Comparison of ENCODE assay signal across 27 mouse cellular contexts in genomic region chr13:5736472-5736871, GRCm38 (mm10).
"Had no signal": no experiment of that assay in that cellular context is flagged by ENCODE, and none has a peak within 500 bp of the region (broad histone marks: within the 10 kb centered on the region; RNA-seq: fewer than 3 reads in every experiment).

No protein-coding gene starts in this region.

- H3K4me2 ChIP-seq: embryonic facial prominence, embryonic 12.5 days; embryonic facial prominence, embryonic 13.5 days; embryonic facial prominence, embryonic 15.5 days; forebrain, embryonic 12.5 days; forebrain, embryonic 13.5 days; forebrain, embryonic 15.5 days had no signal

- H3K9me3 ChIP-seq: embryonic facial prominence, embryonic 10.5 days; embryonic facial prominence, embryonic 12.5 days; embryonic facial prominence, embryonic 13.5 days; embryonic facial prominence, embryonic 15.5 days; forebrain, embryonic 10.5 days; forebrain, embryonic 12.5 days; forebrain, embryonic 13.5 days; forebrain, embryonic 15.5 days had no signal

- DNase-seq: cerebellum, adult 9-10 months; cerebellum, adult 9-11 months; cerebellum, postnatal 10 days; cerebellum, postnatal 14 days; cerebellum, postnatal 25 days; cerebellum, postnatal 36 days; embryo, embryonic 11 days; forebrain, postnatal 0 days; gastrocnemius, adult 2 months; gastrocnemius, postnatal 10 days; gastrocnemius, postnatal 14 days; gastrocnemius, postnatal 25 days; gastrocnemius, postnatal 36 days; heart, adult 11 months; heart, adult 18-20 months; heart, adult 2 months had no signal

- H3K27me3 ChIP-seq: embryonic facial prominence, embryonic 12.5 days; embryonic facial prominence, embryonic 13.5 days; embryonic facial prominence, embryonic 15.5 days; forebrain, embryonic 12.5 days; forebrain, embryonic 13.5 days; forebrain, embryonic 15.5 days had no signal

- ATAC-seq: forebrain, embryonic 13.5 days; forebrain, embryonic 14.5 days; forebrain, embryonic 15.5 days; forebrain, embryonic 16.5 days; forebrain, postnatal 0 days had no signal

- H3K36me3 ChIP-seq: embryonic facial prominence, embryonic 10.5 days; embryonic facial prominence, embryonic 12.5 days; embryonic facial prominence, embryonic 13.5 days; embryonic facial prominence, embryonic 15.5 days; forebrain, embryonic 10.5 days; forebrain, embryonic 12.5 days; forebrain, embryonic 15.5 days had no signal

- H3K4me3 ChIP-seq: embryonic facial prominence, embryonic 10.5 days; embryonic facial prominence, embryonic 12.5 days; embryonic facial prominence, embryonic 13.5 days; embryonic facial prominence, embryonic 15.5 days; erythroblast, embryonic 14.5 days; forebrain, embryonic 10.5 days; forebrain, embryonic 12.5 days; forebrain, embryonic 13.5 days; forebrain, embryonic 15.5 days; gastrocnemius, adult 2 months; heart, adult 2 months had no signal

- H3K27ac ChIP-seq: embryonic facial prominence, embryonic 10.5 days; embryonic facial prominence, embryonic 12.5 days; embryonic facial prominence, embryonic 13.5 days; embryonic facial prominence, embryonic 15.5 days; forebrain, embryonic 10.5 days; forebrain, embryonic 12.5 days; forebrain, embryonic 13.5 days; forebrain, embryonic 15.5 days; gastrocnemius, adult 2 months; heart, adult 2 months had no signal

- H3K4me1 ChIP-seq: embryonic facial prominence, embryonic 10.5 days; embryonic facial prominence, embryonic 12.5 days; embryonic facial prominence, embryonic 13.5 days; embryonic facial prominence, embryonic 15.5 days; forebrain, embryonic 10.5 days; forebrain, embryonic 12.5 days; forebrain, embryonic 13.5 days; forebrain, embryonic 15.5 days had no signal

- H3K9ac ChIP-seq: embryonic facial prominence, embryonic 12.5 days; embryonic facial prominence, embryonic 13.5 days; embryonic facial prominence, embryonic 15.5 days; forebrain, embryonic 12.5 days; forebrain, embryonic 13.5 days; forebrain, embryonic 15.5 days; forebrain, postnatal 0 days had no signal
